Mouse (Mus musculus): ENCODE data around the gene Rnf43. TPM values are rescaled to one million over a fixed set of nuclear protein-coding genes. Genes with fewer than 3 reads are reported as not detected.

The Rnf43 gene
- polyA plus RNA-seq, 1 experiment from 2014 or later: 0.65 TPM

DNA sequence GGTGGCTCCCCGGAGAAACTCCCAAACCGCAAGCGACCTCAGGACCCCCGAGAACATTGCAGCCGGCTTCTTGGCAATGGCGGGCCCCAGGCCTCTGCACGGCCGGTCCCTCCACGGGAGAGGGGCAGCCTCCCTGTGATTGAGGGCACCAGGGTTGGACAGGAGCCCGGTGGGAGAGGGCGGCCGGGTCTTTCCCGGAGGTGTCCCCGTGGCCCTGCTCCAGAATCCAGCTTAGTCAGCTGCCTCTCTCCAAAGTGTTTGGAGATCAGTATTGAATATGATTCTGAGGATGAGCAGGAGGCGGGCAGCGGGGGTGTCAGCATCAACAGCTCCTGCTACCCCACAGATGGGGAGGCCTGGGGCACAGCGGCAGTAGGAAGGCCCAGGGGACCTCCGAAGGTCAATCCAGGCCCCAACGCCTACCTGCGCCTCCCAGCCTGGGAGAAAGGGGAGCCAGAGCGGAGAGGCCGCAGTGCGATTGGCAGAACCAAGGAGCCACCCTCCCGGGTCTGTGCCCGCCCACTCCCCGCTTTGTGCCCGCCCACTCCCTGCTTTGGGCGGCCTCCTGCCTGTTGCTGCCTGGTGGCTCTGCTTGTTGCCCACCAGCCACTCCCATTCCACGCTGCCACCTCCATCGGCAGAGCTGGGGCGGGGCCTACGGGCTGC, 115.7 kb downstream of the Rnf43 start:
- 9% methylated on average over 26 of the region's 32 CpGs for WGBS
- Histone ChIP-seq H3K36me3 (peaks cover 43% of the 10 kb centered on the region), H3K9ac (peak overlapping the region; percentile 31), H3K27ac (replicated peaks) (no peak overlapping the region), H3K4me3 (peak overlapping the region; percentile 25), H3K4me1 (replicated peaks) (peaks cover 15% of the 10 kb centered on the region), H3K9me3 (no peaks in the 10 kb centered on the region), H3K4me2 (peak overlapping the region; percentile 54), H3K27me3 (no peaks in the 10 kb centered on the region)
- ATAC-seq (ENCODE audit: low FRiP score, low read depth): peak; percentile 72

- peaks cover 41% of the 10 kb centered on the region for H3K36me3 ChIP-seq
- H3K4me2 ChIP-seq: peak overlapping the region; percentile 54
- ATAC-seq (ENCODE audit: low FRiP score, low read depth): peak; percentile 33; the same call in 1 of the 2 replicates
- no peak overlapping the region for H3K4me3 ChIP-seq
- 44% methylated on average over 12 of the region's 12 CpGs for WGBS
- H3K27me3 ChIP-seq: no peaks in the 10 kb centered on the region
- peaks cover 15% of the 10 kb centered on the region for H3K4me1 ChIP-seq (replicated peaks)
- H3K27ac ChIP-seq (replicated peaks): no peak overlapping the region
- no peak overlapping the region for H3K9ac ChIP-seq
- H3K9me3 ChIP-seq: no peaks in the 10 kb centered on the region
These were observed 116.4 kb downstream of the Rnf43 start for GRCm38 (mm10) chr11:87778915-87779314.

DNA sequence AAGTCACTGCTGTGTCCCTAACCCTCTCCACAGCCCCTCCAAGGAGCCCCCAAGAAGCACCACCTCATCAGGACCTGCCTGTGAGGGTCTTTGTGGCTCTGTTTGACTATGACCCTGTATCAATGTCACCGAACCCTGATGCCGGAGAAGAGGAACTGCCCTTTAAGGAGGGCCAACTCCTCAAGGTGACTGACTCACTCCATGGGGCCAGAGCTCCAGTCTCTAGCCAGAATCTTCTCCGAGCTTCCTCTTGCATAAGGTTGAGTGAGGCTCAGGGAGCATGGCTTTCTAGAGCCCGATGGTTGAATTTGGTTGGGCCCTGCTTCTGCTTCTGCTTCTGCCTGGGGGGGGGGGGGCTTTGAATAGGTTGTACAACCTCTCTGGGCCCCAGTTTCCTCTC, 116.9 kb downstream of the Rnf43 start:
- no peak for ATAC-seq (ENCODE audit: low FRiP score, low read depth)
- Histone ChIP-seq H3K9ac (no peak overlapping the region), H3K27me3 (no peaks in the 10 kb centered on the region), H3K36me3 (peaks cover 41% of the 10 kb centered on the region), H3K27ac (replicated peaks) (no peak overlapping the region), H3K4me1 (replicated peaks) (peaks cover 15% of the 10 kb centered on the region), H3K9me3 (no peaks in the 10 kb centered on the region), H3K4me3 (no peak overlapping the region), H3K4me2 (no peak overlapping the region)
- WGBS: 86% methylated on average over 4 of the region's 4 CpGs

DNA sequence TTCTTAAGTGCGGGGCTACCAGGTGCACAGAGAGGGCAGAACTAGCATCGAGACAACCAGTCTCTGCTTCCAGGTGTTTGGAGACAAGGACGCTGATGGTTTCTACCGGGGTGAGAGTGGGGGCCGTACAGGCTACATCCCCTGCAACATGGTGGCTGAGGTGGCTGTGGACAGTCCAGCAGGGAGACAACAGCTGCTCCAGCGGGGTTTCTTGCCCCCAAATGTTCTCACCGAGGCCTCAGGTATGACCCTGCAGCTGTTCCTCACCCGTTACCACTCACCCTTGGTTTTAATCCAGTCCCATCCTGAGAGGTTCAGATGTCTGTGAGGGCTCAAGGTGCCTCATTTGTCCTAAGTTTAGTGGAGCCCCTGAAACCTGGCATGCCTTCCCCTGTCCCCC, 117.6 kb downstream of the Rnf43 start:
- H3K27me3 ChIP-seq: no peaks in the 10 kb centered on the region
- ATAC-seq (ENCODE audit: low FRiP score, low read depth): no peak
- peaks cover 15% of the 10 kb centered on the region for H3K4me1 ChIP-seq (replicated peaks)
- no peak overlapping the region for H3K9ac ChIP-seq
- H3K4me2 ChIP-seq: no peak overlapping the region
- no peak overlapping the region for H3K27ac ChIP-seq (replicated peaks)
- no peak overlapping the region for H3K4me3 ChIP-seq
- H3K9me3 ChIP-seq: no peaks in the 10 kb centered on the region
- WGBS: 91% methylated on average over 8 of the region's 8 CpGs
- peaks cover 46% of the 10 kb centered on the region for H3K36me3 ChIP-seq

MicroRNAs encoded within 50 kb of the gene (microRNA counts, 519-probe panel; counts per million panel counts)
- microRNA mmu-miR-142-3p: 3,147 counts per million, percentile 62 among the panel's probes with 10 or more counts
- microRNA mmu-miR-142-5p: 3,752 counts per million, percentile 79 among the panel's probes with 10 or more counts

Small RNAs within 50 kb of the gene (microRNA-seq; reads per million reads assigned to microRNA genes)
- gene Mir142 (not detected), gene Mir142b (not detected)

Other genes starting within 250 kb of the Rnf43 start
- gene Gm11492, start 96.1 kb upstream of the Rnf43 start, polyA plus RNA-seq (2015; fragmentation: Nextera tagmentation; extraction: Ambion mirVana): not detected in 2 replicates
- gene Sept4, start 93.8 kb upstream of the Rnf43 start, polyA plus RNA-seq (2015; fragmentation: Nextera tagmentation; extraction: Ambion mirVana): 30.9 and 32.2 TPM in 2 replicates
- gene Mtmr4, start 70.6 kb upstream of the Rnf43 start, polyA plus RNA-seq (2015; fragmentation: Nextera tagmentation; extraction: Ambion mirVana): 50.1 and 50.7 TPM in 2 replicates
- 0.52 and 0.54 TPM in 2 replicates for gene Hsf5, start 45.6 kb upstream of the Rnf43 start, polyA plus RNA-seq (2015; fragmentation: Nextera tagmentation; extraction: Ambion mirVana)
- gene Supt4a, start 74.8 kb downstream of the Rnf43 start, polyA plus RNA-seq (2015; fragmentation: Nextera tagmentation; extraction: Ambion mirVana): 130 and 137 TPM in 2 replicates
- 43.6 and 50.4 TPM in 2 replicates for gene Tspoap1, start 97.8 kb downstream of the Rnf43 start, polyA plus RNA-seq (2015; fragmentation: Nextera tagmentation; extraction: Ambion mirVana)
- 0.21 TPM in 2 replicates for gene Mpo, start 130.9 kb downstream of the Rnf43 start, polyA plus RNA-seq (2015; fragmentation: Nextera tagmentation; extraction: Ambion mirVana)
- gene Lpo, start 165.6 kb downstream of the Rnf43 start, polyA plus RNA-seq (2015; fragmentation: Nextera tagmentation; extraction: Ambion mirVana): 2.2 and 2.8 TPM in 2 replicates
- gene Mks1, start 190.5 kb downstream of the Rnf43 start, polyA plus RNA-seq (2015; fragmentation: Nextera tagmentation; extraction: Ambion mirVana): 10.5 and 12.3 TPM in 2 replicates
- 0.25 and 0.69 TPM in 2 replicates for gene Epx, start 212.8 kb downstream of the Rnf43 start, polyA plus RNA-seq (2015; fragmentation: Nextera tagmentation; extraction: Ambion mirVana)
- gene Olfr462, start 229.5 kb downstream of the Rnf43 start, polyA plus RNA-seq (2015; fragmentation: Nextera tagmentation; extraction: Ambion mirVana): not detected in 2 replicates
- not detected in 2 replicates for gene Olfr463, start 234.7 kb downstream of the Rnf43 start, polyA plus RNA-seq (2015; fragmentation: Nextera tagmentation; extraction: Ambion mirVana)